Mouse (Mus musculus): ENCODE data around the gene Mpz. TPM values are rescaled to one million over a fixed set of nuclear protein-coding genes. Genes with fewer than 3 reads are reported as not detected.

Mpz gene
- polyA plus RNA-seq, 1 experiment from 2014 or later: not detected

DNA sequence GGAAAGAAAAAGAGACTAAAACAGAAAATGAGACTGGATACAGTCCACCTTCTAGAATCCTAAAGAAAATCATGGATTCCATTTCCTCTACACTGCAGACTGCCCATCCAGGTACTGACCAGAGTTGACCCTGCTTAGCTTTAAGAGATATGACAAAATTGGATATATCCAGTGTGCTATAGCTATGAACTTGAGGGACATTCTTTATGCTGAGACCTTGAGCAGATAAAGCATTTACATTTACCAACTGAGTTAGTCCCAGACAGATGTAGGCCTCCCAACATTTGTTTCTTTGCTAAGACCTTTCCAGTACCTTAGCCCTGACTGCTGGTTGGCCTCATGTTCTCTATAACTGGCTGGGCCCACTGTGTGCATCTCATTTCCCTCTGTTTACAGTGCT lies 7.5 kb downstream of the Mpz start:
- H3K79me2 ChIP-seq (ENCODE audit: inconsistent target): no peaks in the 10 kb centered on the region
- H3K4me3 ChIP-seq (ENCODE audit: inconsistent target): no peak overlapping the region
- H3K36me3 ChIP-seq (ENCODE audit: inconsistent target): no peaks in the 10 kb centered on the region
- H3K27ac ChIP-seq: no peak overlapping the region

DNA sequence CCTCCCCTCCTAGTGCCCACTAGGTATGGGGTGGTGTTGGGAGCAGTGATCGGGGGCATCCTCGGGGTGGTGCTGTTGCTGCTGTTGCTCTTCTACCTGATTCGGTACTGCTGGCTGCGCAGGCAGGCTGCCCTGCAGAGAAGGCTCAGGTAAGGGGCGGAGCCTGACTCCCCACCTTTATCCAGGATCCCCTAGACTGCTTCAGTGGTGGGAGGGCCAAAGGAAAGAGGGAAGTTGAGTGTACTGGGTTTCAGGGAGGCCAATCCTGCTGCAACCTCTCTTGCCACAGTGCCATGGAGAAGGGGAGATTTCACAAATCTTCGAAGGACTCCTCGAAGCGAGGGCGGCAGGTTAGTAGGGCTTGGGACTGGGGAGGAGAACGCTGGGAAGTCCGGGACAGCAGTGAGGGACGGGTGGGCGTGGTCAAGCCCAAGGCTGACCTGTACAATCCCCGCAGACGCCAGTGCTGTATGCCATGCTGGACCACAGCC lies 9.0 kb downstream of the Mpz start:
- no peaks in the 10 kb centered on the region for H3K36me3 ChIP-seq (ENCODE audit: inconsistent target)
- 27% methylated on average over 15 of the region's 15 CpGs for WGBS (ENCODE audit: missing documents)
- no peak overlapping the region for H3K27ac ChIP-seq
- no peak overlapping the region for H3K4me3 ChIP-seq (ENCODE audit: inconsistent target)
- H3K79me2 ChIP-seq (ENCODE audit: inconsistent target): no peaks in the 10 kb centered on the region

DNA sequence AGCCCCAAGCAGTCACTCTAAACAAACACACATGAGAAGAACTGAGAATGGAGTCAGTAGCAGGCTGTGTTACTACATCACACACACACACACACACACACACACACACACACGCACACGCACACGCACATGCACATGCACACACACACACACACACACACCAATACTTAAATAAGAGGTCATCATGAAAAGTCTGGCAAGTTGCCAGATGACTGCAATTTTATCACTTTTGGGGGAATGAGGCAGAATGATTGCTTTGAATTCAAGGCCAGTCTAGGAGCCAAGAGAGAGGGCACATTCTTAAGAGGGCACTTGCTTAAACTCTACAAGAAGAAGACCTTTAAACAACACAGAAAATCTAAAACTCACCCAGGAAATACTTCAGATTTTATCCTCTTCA lies 12.0 kb downstream of the Mpz start:
- H3K4me3 ChIP-seq (ENCODE audit: inconsistent target): no peak overlapping the region
- no peak overlapping the region for H3K27ac ChIP-seq
- H3K79me2 ChIP-seq (ENCODE audit: inconsistent target): no peaks in the 10 kb centered on the region
- WGBS (ENCODE audit: missing documents): 93% methylated on average over 3 of the region's 3 CpGs
- H3K36me3 ChIP-seq (ENCODE audit: inconsistent target): no peaks in the 10 kb centered on the region

DNA sequence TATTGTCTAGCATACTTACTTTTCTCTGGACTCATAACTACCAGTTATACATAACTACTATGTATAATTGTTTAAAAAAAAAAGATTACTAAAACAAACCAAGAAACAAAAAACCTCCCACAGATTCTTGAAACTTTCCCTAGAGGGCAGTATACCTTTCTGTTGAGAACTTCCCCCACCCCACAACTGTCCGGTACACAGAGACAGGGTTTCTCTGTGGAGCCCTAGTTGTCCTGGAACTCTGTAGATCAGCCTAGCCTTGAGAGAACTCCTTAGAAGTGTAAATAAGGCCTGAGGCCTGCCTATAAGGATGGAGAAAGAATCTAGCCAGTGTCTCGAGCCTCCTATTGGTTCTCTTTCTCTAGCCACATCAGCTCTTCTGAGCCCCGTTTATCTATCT lies 13.7 kb downstream of the Mpz start:
- H3K27ac ChIP-seq: no peak overlapping the region
- H3K4me3 ChIP-seq (ENCODE audit: inconsistent target): no peak overlapping the region
- no peaks in the 10 kb centered on the region for H3K36me3 ChIP-seq (ENCODE audit: inconsistent target)
- H3K79me2 ChIP-seq (ENCODE audit: inconsistent target): no peaks in the 10 kb centered on the region
- WGBS (ENCODE audit: missing documents): 60% methylated on average over 3 of the region's 3 CpGs

DNA sequence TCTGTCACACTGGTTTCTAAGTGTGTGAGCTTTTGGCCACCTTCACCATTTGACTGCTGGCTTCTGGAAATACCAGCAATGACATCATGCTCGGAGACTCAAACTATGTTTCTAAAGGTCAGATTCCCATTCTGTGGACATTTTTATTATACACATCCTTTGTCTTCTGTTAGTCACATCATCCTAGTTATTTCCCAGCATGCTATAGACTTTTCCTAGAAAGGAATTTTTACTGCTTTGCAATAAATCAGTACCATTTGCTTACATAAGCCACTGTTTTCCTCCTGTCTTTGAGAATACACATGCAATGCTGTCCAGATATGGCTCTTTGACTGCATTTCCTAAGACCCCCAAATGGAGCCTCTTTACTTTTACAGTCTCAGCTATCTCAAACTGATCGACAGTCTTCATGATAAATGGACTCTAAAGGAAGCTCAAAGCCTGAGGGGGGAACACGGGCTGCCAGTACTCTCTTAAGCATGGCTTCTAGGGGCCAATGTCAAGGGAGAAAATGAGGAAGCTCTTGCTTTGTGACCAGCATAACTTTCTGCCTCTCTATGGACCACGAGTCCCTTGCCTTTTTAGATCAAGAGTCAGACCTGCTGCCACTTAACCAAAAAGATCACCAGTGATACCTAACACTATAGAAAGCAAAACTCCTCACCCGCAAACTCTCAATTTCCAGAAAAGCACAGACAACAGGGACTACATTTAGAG lies 15.3 kb downstream of the Mpz start:
- no peak overlapping the region for H3K27ac ChIP-seq
- no peaks in the 10 kb centered on the region for H3K36me3 ChIP-seq (ENCODE audit: inconsistent target)
- no peak overlapping the region for H3K4me3 ChIP-seq (ENCODE audit: inconsistent target)
- no peaks in the 10 kb centered on the region for H3K79me2 ChIP-seq (ENCODE audit: inconsistent target)
- 40% methylated on average over 5 of the region's 5 CpGs for WGBS (ENCODE audit: missing documents)

DNA sequence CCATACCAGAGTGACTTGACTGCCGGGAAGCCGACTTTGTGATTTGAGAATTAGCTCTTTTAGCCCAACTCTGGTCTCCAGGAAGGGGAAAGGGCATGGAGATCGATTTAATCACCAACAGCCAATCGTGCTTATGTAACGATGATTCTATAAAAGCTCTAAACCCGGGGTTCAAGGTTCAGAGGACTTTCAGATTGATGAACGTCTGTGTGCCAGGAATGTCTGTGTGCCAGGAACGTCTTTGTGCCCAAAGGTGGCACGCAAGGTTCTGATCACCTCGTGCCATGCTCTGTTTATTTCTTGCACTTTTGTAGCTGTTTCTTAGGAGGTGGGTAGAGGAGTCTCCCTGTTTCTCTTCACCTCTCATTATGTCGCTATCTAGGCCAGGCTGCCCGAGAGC lies 18.4 kb downstream of the Mpz start:
- Histone ChIP-seq H3K4me3 (ENCODE audit: inconsistent target) (no peak overlapping the region), H3K79me2 (ENCODE audit: inconsistent target) (no peaks in the 10 kb centered on the region), H3K27ac (no peak overlapping the region), H3K36me3 (ENCODE audit: inconsistent target) (no peaks in the 10 kb centered on the region)
- WGBS (ENCODE audit: missing documents): 87% methylated on average over 12 of the region's 12 CpGs

DNA sequence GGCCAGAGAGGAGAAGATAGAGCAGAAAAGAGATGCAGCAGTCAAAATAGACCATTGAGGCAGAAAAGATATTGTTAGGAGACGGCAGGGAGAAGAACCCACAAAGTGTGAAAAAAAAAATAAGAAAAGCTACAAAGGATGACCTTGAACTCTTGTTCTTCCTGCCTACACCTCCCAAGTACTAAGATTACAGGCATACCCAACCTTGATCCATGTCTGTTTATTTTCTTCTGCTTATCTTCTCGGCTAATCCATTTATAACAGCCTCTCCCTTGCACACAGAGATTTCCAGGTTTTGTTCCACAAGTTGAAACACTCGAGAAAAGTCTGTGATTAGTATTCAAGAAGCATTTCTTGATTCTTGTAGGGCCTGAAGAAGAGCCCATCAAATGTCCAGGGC lies 19.4 kb downstream of the Mpz start:
- no peak overlapping the region for H3K27ac ChIP-seq
- H3K4me3 ChIP-seq (ENCODE audit: inconsistent target): no peak overlapping the region
- H3K79me2 ChIP-seq (ENCODE audit: inconsistent target): no peaks in the 10 kb centered on the region
- WGBS (ENCODE audit: missing documents): 83% methylated on average over 3 of the region's 3 CpGs
- no peaks in the 10 kb centered on the region for H3K36me3 ChIP-seq (ENCODE audit: inconsistent target)

DNA sequence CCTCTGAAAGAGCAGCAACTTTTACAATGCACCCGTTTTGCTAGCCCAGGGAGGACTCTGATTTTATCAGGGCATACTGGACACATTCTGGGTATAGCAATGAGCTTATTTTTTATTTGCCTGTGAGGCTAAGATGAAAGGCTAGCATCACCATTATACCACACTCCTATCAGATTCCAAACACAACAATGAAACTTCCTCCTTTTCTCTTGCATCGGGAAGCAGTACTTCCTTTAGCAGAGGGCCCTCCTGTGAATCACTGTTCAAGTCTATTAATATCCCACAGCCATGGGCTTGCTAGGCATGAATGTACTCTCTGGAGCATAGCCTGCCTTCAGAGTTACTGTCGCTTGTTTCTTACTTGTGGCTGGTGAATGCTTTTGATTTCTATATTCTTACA lies 20.6 kb downstream of the Mpz start:
- WGBS (ENCODE audit: missing documents): 8% methylated on average over 3 of the region's 3 CpGs
- H3K36me3 ChIP-seq (ENCODE audit: inconsistent target): no peaks in the 10 kb centered on the region

DNA sequence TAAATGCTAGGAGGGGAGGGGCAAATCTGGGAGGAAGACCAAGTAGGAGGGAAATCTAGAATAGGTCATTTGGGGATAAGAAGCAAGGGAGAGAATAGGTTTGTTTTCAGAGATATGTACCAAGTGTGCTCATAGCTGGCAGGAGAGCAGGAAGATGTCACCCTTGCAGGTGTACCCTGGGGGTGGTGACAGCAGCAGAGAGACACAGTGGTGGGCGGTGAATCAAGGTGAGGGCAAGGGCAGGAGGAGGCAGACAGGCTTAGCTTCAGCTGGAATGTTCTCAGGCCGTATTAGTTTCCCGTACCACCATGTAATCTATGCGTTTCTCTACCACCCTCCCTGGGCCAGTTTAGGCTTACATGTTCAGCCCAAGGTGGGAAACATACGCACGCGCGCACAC lies 22.3 kb downstream of the Mpz start:
- Histone ChIP-seq H3K36me3 (ENCODE audit: inconsistent target) (no peaks in the 10 kb centered on the region), H3K79me2 (ENCODE audit: inconsistent target) (no peaks in the 10 kb centered on the region), H3K27ac (no peak overlapping the region), H3K4me3 (ENCODE audit: inconsistent target) (no peak overlapping the region)
- WGBS (ENCODE audit: missing documents): 92% methylated on average over 8 of the region's 8 CpGs

More for the DNA sequence above, 20.6 kb downstream of the Mpz start:
- H3K79me2 ChIP-seq (ENCODE audit: inconsistent target): no peaks in the 10 kb centered on the region
- no peak overlapping the region for H3K4me3 ChIP-seq (ENCODE audit: inconsistent target)
- peak overlapping the region; percentile 93 for H3K27ac ChIP-seq

DNA sequence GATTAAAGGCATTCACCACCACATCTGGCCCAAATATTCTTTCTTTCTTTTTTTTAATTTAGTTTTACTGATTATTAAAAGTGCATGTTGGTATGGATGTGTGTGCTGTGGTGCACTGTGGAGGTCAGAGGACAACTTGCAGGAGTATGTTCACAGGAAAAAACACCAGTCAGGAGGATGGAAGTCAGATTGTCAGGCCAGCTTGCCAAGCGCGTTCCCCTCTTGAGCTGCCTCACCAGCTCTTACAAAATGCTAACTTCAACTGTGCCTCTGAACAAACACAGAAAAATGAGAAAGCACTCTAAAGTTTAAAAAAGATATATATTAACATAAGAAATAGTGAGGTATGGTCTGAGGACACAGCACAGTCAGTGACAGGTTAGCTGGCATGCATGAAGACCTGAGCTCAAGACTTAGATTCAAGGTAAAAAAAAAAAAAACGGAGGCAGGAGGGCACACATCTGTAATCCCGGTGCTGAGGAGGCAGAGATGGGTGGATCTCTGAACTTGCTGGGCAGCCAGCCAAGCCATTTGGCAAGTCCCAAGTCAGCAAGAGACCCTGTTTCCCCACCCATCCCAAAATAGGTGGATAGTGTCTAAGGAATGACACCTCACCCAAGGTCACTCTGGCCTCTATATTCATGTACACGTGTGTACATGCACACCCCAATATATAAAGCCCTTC lies 29.1 kb downstream of the Mpz start:
- H3K4me3 ChIP-seq (ENCODE audit: inconsistent target): no peak overlapping the region
- peaks cover 22% of the 10 kb centered on the region for H3K79me2 ChIP-seq (ENCODE audit: inconsistent target)
- no peak overlapping the region for H3K27ac ChIP-seq
- no peaks in the 10 kb centered on the region for H3K36me3 ChIP-seq (ENCODE audit: inconsistent target)
- 85% methylated on average over 5 of the region's 5 CpGs for WGBS (ENCODE audit: missing documents)

DNA sequence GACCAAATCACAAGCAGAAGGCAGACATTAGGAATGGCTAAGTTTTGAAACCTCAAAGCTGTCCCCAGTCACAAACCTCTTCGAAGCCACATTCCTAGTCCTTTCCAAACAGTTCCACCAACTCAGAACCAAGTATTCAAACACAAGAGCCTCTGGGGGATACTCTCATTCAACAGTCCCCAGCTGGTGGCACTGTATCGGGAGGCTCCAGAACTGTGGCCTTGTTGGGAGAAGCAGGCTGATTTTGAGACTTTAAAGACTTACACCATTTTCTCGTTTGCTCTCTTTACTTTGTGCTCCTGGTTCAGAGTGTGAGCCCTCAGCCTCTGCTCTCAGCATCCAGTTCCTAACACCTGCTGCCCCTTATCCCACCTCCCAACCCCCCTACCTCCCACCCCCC lies 32.5 kb downstream of the Mpz start:
- Histone ChIP-seq H3K36me3 (ENCODE audit: inconsistent target) (no peaks in the 10 kb centered on the region), H3K27ac (peak overlapping the region; percentile 97), H3K4me3 (ENCODE audit: inconsistent target) (no peak overlapping the region), H3K79me2 (ENCODE audit: inconsistent target) (peaks cover 50% of the 10 kb centered on the region)
- 91% methylated on average over 3 of the region's 3 CpGs for WGBS (ENCODE audit: missing documents)

DNA sequence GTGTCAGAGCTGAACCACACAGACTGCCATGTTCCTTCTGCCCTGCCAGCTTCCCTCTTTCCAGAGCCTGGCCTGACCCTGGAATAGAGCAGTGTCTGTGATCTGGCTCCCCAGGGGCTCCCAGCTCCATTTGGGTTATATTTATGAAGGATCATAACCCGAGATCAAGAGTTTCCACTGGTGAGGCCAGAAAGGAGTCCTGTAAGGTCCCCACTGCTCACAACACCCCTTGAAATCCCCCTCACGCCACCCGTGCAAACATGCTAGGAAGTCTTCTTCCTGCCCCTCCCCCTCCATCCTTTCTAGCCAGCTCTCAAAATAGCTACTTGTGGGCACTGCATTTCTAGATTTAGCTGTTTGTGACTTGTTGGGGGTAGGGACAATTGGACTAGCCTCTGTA lies 33.1 kb downstream of the Mpz start:
- WGBS (ENCODE audit: missing documents): 3% methylated on average over 3 of the region's 3 CpGs
- Histone ChIP-seq H3K36me3 (ENCODE audit: inconsistent target) (no peaks in the 10 kb centered on the region), H3K4me3 (ENCODE audit: inconsistent target) (no peak overlapping the region), H3K79me2 (ENCODE audit: inconsistent target) (peaks cover 56% of the 10 kb centered on the region), H3K27ac (peak overlapping the region; percentile 97)

DNA sequence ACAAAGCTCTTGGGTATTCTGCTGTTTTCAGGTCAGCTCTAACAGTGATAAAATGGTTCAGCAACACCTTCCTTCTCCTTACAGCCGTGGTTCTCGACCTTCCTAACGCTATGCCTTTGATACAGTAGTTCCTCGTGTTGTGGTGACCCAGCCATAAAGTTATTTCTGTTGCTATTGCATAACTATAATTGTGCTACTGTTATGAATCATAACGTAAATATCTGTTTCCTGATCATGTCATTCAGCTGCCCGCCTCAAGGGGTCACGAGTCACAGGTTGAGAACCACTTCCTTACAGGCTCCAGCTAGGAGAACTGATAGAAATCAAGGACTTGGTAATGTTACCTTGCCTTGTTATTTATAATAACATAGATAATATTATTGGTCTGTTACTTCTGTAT lies 33.8 kb downstream of the Mpz start:
- no peaks in the 10 kb centered on the region for H3K36me3 ChIP-seq (ENCODE audit: inconsistent target)
- peak overlapping the region; percentile 97 for H3K27ac ChIP-seq
- WGBS (ENCODE audit: missing documents): 1% methylated on average over 7 of the region's 7 CpGs
- H3K79me2 ChIP-seq (ENCODE audit: inconsistent target): peaks cover 63% of the 10 kb centered on the region
- H3K4me3 ChIP-seq (ENCODE audit: inconsistent target): no peak overlapping the region

DNA sequence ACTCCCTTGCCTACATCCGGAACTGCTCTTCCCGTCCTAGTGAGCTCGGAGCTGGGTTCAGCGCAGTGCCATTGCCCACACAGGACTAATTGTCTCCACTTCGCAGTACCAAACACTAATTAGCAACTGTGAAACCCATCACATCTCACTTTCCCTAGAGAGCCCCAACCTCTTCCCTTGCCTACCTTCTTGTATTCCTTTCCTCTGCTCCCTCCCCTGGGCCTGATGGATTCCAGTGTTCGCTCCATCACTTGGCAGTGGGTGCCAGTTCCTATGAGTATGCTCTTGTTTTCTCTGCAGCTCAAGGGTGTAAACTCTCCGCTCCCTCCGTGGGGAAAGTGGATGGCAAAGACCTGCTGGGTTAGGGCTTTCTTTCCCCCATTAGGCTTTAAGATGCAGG lies 35.1 kb downstream of the Mpz start:
- no peaks in the 10 kb centered on the region for H3K36me3 ChIP-seq (ENCODE audit: inconsistent target)
- 97% methylated on average over 8 of the region's 8 CpGs for WGBS (ENCODE audit: missing documents)
- peaks cover 70% of the 10 kb centered on the region for H3K79me2 ChIP-seq (ENCODE audit: inconsistent target)
- peak overlapping the region; percentile 97 for H3K27ac ChIP-seq
- H3K4me3 ChIP-seq (ENCODE audit: inconsistent target): no peak overlapping the region

DNA sequence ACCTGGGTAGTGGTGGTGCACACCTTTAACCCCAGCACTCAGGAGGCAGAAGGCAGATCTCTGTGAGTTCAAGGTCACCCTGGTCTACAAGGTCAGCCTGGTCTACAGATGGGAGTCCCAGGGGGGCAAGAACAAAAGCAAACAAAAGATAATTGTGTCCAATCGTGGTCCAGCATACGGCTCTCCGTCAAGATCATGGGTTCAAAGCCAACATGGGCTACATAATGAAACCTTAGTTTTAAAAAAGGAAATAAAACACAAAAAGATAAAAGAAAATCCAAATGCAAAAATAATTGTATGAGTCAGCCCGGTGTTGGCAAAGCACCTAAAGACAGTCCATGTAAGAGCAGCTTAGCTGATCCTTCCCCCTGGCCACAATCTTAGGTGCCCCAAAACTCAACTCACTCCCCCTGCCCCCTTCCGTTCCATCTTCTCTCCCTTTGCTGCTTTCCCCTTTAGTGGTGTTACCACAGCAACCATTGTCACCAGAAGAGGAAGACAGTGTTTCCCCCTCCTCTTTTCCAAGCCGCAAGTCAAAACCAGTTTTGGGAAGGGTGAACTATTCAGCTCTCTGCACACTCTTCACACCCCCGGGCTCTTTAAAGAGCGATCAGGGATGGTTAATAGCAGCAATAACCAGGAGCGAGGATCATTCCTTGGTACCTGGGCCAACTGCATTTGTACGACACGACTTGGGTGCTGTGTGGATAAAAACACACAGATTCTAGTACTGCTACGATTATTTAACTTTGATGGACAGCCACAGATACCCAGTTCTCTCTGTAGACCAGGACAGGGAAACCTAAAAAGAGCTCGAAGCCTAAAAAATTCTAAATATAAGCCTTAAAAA lies 37.6 kb downstream of the Mpz start:
- H3K27ac ChIP-seq: no peak overlapping the region
- 32% methylated on average over 13 of the region's 13 CpGs for WGBS (ENCODE audit: missing documents)
- peaks cover 57% of the 10 kb centered on the region for H3K79me2 ChIP-seq (ENCODE audit: inconsistent target)
- H3K4me3 ChIP-seq (ENCODE audit: inconsistent target): no peak overlapping the region
- no peaks in the 10 kb centered on the region for H3K36me3 ChIP-seq (ENCODE audit: inconsistent target)
